Mouse (Mus musculus) hindbrain, embryonic 11.5 days (tissue): ENCODE data around the gene E2f3. TPM values are rescaled to one million over a fixed set of nuclear protein-coding genes. Genes with fewer than 3 reads are reported as not detected.

Experiments
- ATAC-seq: fragments of 200-750 bp; cut with Nextera tagmentation; 2 replicates; pipeline ENCODE4 v1.8.0; 2017; ENCODE audit warnings: mild to moderate bottlenecking, moderate TSS enrichment, moderate library complexity; ENCODE audit not compliant: low FRiP score
- DNase-seq: peaks from one replicate; pipeline ENCODE4 v3.0.0-alpha.2; 2015; ENCODE audit warnings: low spot score
- H3K27ac ChIP-seq: fragments of 300-500 bp; sonication (generic); 2 replicates; pipeline ENCODE4 v1.5.1; 2014; ENCODE audit warnings: mild to moderate bottlenecking, low read depth, low read length
- H3K27me3 ChIP-seq: fragments of 300-500 bp; sonication (generic); 2 replicates; pipeline ENCODE4 v1.6.1; 2014; ENCODE audit warnings: mild to moderate bottlenecking, low read length, moderate library complexity, mixed read lengths; ENCODE audit not compliant: control insufficient read depth, insufficient read depth
- H3K36me3 ChIP-seq: fragments of 300-500 bp; sonication (generic); 2 replicates; pipeline ENCODE4 v1.6.1; 2014; ENCODE audit warnings: mild to moderate bottlenecking, low read length, moderate library complexity, mixed read lengths; ENCODE audit not compliant: control insufficient read depth, insufficient read depth
- H3K4me1 ChIP-seq: fragments of 300-500 bp; sonication (generic); replicated peaks from 2 replicates; pipeline ENCODE4 v1.6.1; 2014; ENCODE audit warnings: low read length, mixed read lengths; ENCODE audit not compliant: control insufficient read depth, insufficient read depth
- H3K4me2 ChIP-seq: fragments of 300-500 bp; sonication (generic); replicated peaks from 2 replicates; pipeline ENCODE4 v1.6.1; 2014; ENCODE audit warnings: mild to moderate bottlenecking, low read depth, low read length
- H3K4me3 ChIP-seq: fragments of 300-500 bp; sonication (generic); 2 replicates; pipeline ENCODE4 v1.5.1; 2014; ENCODE audit warnings: low read depth, low read length
- H3K9ac ChIP-seq: fragments of 300-500 bp; sonication (generic); 2 replicates; pipeline ENCODE4 v1.6.1; 2014; ENCODE audit warnings: low read depth, low read length
- H3K9me3 ChIP-seq: fragments of 300-500 bp; sonication (generic); 2 replicates; pipeline ENCODE4 v1.6.1; 2016; ENCODE audit warnings: low read length; ENCODE audit not compliant: control insufficient read depth
- WGBS: fragments of 180-500 bp; shearing (Covaris S2); extraction: QIAGEN DNeasy Blood & Tissue Kit; methylation state at CpG from one replicate; pipeline ENCODE4 v1.1.7; 2014; 5-methylcytosine and 5-hydroxymethylcytosine counted together
- polyA plus RNA-seq: library from polyadenylated mRNA; unstranded; fragments of >200 nt; fragmentation: Nextera tagmentation; extraction: Ambion mirVana; gene quantifications from 2 replicates; pipeline ENCODE4 v1.2.1, GENCODE M21; 2014

The E2f3 gene
- polyA plus RNA-seq, 1 experiment from 2014 or later, result 13.0 TPM

DNA sequence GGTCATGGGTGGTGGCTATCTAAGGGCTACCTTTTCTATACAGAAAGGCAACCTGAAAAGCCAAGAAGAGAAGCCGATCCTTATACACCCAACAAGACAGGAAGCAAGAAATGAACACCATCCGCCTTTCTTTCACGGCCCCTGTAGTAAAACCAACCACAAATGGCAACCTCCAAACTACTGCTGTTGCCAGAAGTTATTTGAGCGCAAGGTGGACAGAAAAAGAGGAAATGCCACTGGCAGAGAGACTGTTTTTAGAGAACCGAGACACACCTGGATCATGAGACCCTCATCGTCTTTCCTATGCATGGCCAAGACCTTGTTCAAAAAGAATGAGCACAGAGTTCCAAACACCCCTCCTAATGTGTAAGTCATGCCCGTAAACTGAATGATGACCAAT lies 15.5 kb downstream of the E2f3 start:
- no peak overlapping the region for H3K27ac ChIP-seq

DNA sequence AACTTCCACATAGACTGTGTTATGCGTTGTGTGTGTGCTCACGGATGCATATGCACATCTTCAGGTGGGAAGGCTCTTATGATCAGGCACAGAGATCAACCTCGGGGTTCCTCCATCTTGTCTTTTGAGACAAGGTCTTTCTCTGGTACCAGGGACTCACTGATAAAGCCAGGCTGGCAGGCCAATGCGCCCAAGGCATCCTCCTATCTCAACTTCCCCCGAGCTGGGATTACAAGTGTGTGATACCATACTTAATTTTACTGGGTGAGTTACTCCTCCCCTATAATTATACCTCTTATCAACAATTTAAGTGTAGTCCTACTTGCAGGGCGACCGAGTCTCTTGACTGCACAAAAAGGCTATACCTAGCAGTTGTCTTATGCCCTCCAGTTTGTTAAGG lies 17.2 kb downstream of the E2f3 start:
- H3K4me2 ChIP-seq, result no peak overlapping the region
- 96% methylated on average over 7 of the region's 7 CpGs for WGBS

More for the DNA sequence above, 15.5 kb downstream of the E2f3 start:
- H3K4me2 ChIP-seq, result no peak overlapping the region
- ATAC-seq, result no peak
- H3K27me3 ChIP-seq, result no peaks in the 10 kb centered on the region
- H3K4me1 ChIP-seq, result no peaks in the 10 kb centered on the region
- DNase-seq, result no peak
- 97% methylated on average over 7 of the region's 7 CpGs for WGBS
- no peaks in the 10 kb centered on the region for H3K36me3 ChIP-seq
- no peak overlapping the region for H3K9ac ChIP-seq
- H3K9me3 ChIP-seq, result no peaks in the 10 kb centered on the region
- no peak overlapping the region for H3K4me3 ChIP-seq

DNA sequence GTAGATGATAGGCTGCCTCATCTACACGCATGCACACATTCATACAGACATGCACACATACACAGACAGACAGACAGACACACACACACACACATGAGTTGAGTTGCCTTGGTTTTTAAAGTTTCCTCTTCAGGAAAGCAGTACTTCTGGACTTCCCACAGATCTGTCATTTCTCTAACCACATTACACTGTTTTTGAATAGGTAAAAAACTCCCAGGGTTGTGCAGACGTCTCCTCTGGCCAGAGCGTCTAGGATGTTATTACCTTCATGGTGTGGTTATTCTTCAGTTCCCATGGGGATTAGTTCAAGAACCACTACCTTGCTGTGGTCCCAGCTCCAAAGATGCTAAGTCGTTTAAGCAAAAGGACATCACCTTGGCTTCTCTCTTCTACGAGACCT lies 18.5 kb downstream of the E2f3 start:
- no peaks in the 10 kb centered on the region for H3K27me3 ChIP-seq
- H3K36me3 ChIP-seq, result no peaks in the 10 kb centered on the region
- no peak overlapping the region for H3K9ac ChIP-seq
- WGBS, result 96% methylated on average over 5 of the region's 5 CpGs
- ATAC-seq (no peak), DNase-seq (no peak)
- H3K9me3 ChIP-seq, result no peaks in the 10 kb centered on the region
- no peak overlapping the region for H3K4me3 ChIP-seq
- H3K4me2 ChIP-seq, result no peak overlapping the region
- no peak overlapping the region for H3K27ac ChIP-seq
- H3K4me1 ChIP-seq, result no peaks in the 10 kb centered on the region

More for the DNA sequence above, 17.2 kb downstream of the E2f3 start:
- Histone ChIP-seq H3K9ac (no peak overlapping the region), H3K27ac (no peak overlapping the region), H3K4me3 (no peak overlapping the region), H3K9me3 (no peaks in the 10 kb centered on the region), H3K4me1 (no peaks in the 10 kb centered on the region), H3K36me3 (no peaks in the 10 kb centered on the region), H3K27me3 (no peaks in the 10 kb centered on the region)
- DNase-seq, result no peak
- no peak for ATAC-seq

DNA sequence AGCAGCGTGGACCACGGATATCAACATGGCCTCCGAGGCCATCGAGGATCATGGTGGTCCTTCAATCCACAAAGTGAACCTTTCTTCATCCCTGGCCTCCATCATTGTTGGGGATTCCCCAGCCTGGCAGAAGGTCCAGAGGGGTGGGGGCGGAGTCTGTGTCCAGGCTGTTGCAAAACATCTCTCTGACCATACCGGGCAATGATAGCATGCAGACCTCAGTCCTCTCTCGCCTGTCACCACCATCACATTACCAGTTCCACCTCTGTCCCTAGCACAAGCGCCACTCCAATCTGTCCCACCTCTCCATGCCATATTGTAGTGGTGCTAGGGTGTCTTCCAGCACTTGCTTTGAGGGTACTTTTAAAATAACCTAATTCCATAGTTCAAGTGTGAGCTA lies 18.9 kb downstream of the E2f3 start:
- no peak for DNase-seq

DNA sequence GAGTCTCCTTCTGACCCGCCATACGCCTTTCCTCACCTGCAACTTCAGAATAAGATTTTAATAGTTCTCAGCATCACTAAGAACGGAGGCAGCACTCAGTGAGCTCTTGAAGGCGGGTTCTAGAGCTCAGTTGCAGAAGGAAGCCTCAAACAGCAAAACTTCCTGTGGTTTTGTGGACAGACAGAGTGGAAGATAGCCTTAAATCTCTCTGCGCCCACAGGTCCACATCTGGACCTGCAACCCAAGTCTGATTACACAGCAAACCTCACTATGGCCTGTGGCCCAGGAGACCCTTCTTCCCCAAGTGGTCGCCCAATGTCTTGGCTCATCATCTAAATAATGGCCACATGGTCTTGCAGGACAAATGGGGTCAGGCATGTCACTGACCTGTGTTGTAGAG lies 21.8 kb downstream of the E2f3 start:
- 92% methylated on average over 6 of the region's 6 CpGs for WGBS

More for the DNA sequence above, 18.9 kb downstream of the E2f3 start:
- no peaks in the 10 kb centered on the region for H3K36me3 ChIP-seq
- no peak for ATAC-seq
- no peaks in the 10 kb centered on the region for H3K9me3 ChIP-seq
- WGBS, result 96% methylated on average over 8 of the region's 8 CpGs
- no peak overlapping the region for H3K27ac ChIP-seq
- no peaks in the 10 kb centered on the region for H3K27me3 ChIP-seq
- no peak overlapping the region for H3K9ac ChIP-seq
- no peak overlapping the region for H3K4me2 ChIP-seq
- H3K4me3 ChIP-seq, result no peak overlapping the region
- H3K4me1 ChIP-seq, result no peaks in the 10 kb centered on the region

DNA sequence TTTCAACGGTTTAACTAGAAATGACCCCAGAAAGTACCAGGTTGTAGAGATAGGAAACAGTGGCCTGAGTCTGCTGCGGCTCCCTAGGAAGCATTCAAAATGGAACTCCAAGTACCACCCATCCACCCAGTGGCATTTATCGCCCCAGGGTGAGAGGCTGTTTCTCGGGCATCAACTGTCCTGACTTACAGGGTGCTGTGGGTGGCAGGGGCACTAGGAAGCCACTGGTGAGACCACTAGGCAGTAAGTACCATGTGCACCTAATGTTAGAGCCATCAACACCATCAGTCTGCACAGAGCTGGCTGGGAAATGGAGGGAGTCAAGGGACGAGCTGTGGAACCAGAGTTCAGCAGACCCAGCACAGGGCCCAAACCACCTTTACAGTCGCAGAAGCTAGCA lies 25.4 kb downstream of the E2f3 start:
- no peaks in the 10 kb centered on the region for H3K36me3 ChIP-seq

More for the DNA sequence above, 21.8 kb downstream of the E2f3 start:
- Histone ChIP-seq H3K4me1 (no peaks in the 10 kb centered on the region), H3K27me3 (no peaks in the 10 kb centered on the region), H3K9ac (no peak overlapping the region), H3K9me3 (no peaks in the 10 kb centered on the region), H3K4me3 (no peak overlapping the region), H3K4me2 (no peak overlapping the region), H3K27ac (no peak overlapping the region), H3K36me3 (no peaks in the 10 kb centered on the region)
- DNase-seq (no peak), ATAC-seq (no peak)

DNA sequence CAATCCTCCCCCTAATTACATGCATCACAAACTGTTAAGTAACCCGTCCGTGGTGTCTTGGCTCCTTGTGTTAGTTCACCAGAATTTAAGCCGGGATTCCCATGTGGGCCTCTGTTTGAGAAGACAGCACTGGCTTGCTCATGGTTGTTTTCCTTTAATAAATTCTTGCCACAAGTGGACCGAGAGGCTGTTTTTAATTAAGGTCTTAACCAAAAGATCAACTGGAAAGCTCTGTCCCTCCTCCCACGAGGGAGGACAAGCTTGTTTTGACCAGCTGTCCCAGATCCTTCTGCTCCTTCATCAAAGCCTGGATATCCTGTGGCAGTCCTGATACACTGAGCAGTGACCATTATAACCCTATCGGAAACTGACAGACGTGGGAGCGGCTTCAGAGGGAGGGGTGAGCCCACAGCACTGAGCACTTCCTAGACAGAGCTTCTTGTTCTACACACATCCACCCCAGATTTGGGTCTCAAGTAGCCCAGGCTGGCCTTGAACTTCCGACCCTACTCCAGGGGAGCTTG lies 28.1 kb downstream of the E2f3 start:
- Histone ChIP-seq H3K4me2 (no peak overlapping the region), H3K4me3 (no peak overlapping the region), H3K9me3 (no peaks in the 10 kb centered on the region), H3K4me1 (no peaks in the 10 kb centered on the region), H3K9ac (no peak overlapping the region), H3K36me3 (no peaks in the 10 kb centered on the region), H3K27me3 (no peaks in the 10 kb centered on the region), H3K27ac (no peak overlapping the region)
- DNase-seq (no peak), ATAC-seq (no peak)
- WGBS, result 70% methylated on average over 9 of the region's 9 CpGs

More for the DNA sequence above, 25.4 kb downstream of the E2f3 start:
- Histone ChIP-seq H3K4me3 (no peak overlapping the region), H3K9ac (no peak overlapping the region), H3K27me3 (no peaks in the 10 kb centered on the region), H3K4me1 (no peaks in the 10 kb centered on the region), H3K4me2 (no peak overlapping the region), H3K27ac (no peak overlapping the region), H3K9me3 (no peaks in the 10 kb centered on the region)
- no peak for ATAC-seq
- WGBS, result 96% methylated on average over 6 of the region's 6 CpGs
- no peak for DNase-seq

DNA sequence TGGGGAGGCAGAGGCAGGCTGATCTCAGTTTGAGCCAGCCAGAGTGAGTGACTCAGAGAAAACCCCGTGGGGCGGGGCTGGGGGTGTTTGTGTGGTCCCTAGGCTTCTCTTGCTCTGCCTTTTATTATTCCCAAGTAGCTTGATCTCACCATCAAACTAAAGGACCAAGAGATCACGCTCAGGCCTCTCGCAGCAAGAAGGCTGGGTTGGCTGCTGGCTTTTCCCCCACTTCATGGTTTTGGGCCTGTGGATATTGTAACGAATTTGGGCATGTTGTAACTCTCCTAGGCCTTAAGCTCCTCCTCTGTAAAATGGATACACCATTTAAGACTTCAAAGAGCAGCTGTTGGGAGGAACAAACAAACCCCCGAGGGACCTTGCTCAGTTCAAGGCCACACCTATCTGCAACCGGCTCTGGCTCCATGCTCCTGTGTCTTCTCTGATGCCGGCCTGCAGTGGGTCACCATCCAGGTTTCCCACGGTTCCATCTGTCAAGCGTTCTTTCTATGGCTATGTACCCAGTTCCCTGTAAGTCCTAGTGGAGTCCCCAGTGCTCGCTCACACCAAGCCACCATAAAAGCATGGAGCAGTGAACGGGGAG lies 28.9 kb downstream of the E2f3 start:
- H3K9me3 ChIP-seq, result no peaks in the 10 kb centered on the region

DNA sequence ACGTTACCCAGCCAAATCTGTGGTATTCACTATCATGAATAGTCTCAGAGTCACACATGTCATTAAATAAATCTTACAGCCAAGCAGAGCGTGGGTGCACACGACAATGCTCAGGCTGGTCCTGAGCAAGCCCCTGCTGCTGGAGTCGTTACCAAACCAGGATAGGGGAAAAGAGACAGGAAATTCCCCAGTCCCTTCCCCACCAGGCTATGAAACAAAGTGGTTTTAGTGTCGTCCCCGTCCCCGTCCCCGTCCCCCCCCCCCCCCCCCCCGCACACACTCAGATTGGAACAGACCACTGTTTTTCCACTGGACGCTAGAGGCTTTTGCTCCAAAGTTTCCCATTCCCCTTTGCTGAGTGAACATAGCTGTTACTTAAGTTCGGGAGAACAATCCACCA lies 30.6 kb downstream of the E2f3 start:
- H3K36me3 ChIP-seq, result no peaks in the 10 kb centered on the region

More for the DNA sequence above, 28.9 kb downstream of the E2f3 start:
- no peak overlapping the region for H3K4me3 ChIP-seq
- no peaks in the 10 kb centered on the region for H3K36me3 ChIP-seq
- no peak overlapping the region for H3K27ac ChIP-seq
- H3K4me1 ChIP-seq, result no peaks in the 10 kb centered on the region
- WGBS, result 93% methylated on average over 12 of the region's 12 CpGs
- no peak overlapping the region for H3K4me2 ChIP-seq
- ATAC-seq (no peak), DNase-seq (no peak)
- no peak overlapping the region for H3K9ac ChIP-seq
- no peaks in the 10 kb centered on the region for H3K27me3 ChIP-seq

More for the DNA sequence above, 30.6 kb downstream of the E2f3 start:
- Histone ChIP-seq H3K4me1 (no peaks in the 10 kb centered on the region), H3K27ac (no peak overlapping the region), H3K9me3 (no peaks in the 10 kb centered on the region), H3K27me3 (no peaks in the 10 kb centered on the region), H3K4me3 (no peak overlapping the region), H3K4me2 (no peak overlapping the region), H3K9ac (no peak overlapping the region)
- 90% methylated on average over 8 of the region's 11 CpGs for WGBS
- DNase-seq, result no peak
- no peak for ATAC-seq
